Mouse (Mus musculus) liver, adult (tissue): ENCODE measurements around the gene 4931406P16Rik.

Experiments
- GATA4 ChIP-seq: IDR thresholded peaks from 2 replicates; pipeline ENCODE4 v1.6.1; 2014; ENCODE audit warnings: mild to moderate bottlenecking, low read length; ENCODE audit not compliant: insufficient replicate concordance

Gene 4931406P16Rik

DNA sequence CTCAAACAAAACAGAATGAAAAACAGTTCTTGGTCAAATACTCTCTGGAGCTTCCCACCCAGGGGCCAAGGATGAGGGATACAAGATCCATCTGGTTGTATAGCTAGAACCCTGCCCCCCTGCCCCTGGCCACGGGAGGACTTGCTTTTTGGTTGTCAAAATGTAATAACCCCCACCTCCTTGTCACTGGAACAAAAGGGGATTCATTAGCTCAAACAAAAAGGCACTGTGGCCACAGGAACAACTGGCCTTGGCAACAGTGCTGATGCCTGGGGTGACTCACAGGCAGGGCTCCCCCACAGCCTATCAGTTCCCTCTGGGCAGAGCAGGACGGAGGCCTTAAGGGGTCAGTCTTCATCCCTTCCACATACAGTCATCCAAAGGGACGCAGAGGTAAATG, 6.6 kb upstream of the 4931406P16Rik start:
- 0 out of 2 replicates have a peak, but pooled peaks have one; percentile 23 for TF ChIP-seq GATA4

DNA sequence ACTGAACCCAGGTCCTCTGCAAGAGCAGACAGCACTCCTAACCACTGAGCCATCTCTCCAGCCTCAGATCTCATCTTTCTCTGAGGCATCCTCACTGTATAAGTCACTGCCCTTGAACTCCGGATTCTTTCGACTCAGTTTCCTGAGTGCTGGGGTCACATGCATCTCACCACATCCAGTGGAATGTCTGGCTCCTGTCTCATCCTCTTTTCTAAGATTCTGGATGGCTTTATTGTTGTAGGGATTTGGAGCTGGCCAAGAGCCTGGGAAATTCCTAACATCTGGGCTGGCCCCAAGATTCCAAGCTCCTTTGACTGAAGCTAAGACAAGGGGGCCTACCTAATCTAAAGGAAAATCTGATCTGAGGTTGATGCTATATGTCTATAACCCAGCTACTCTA, 5.8 kb upstream of the 4931406P16Rik start:
- no peak for TF ChIP-seq GATA4

DNA sequence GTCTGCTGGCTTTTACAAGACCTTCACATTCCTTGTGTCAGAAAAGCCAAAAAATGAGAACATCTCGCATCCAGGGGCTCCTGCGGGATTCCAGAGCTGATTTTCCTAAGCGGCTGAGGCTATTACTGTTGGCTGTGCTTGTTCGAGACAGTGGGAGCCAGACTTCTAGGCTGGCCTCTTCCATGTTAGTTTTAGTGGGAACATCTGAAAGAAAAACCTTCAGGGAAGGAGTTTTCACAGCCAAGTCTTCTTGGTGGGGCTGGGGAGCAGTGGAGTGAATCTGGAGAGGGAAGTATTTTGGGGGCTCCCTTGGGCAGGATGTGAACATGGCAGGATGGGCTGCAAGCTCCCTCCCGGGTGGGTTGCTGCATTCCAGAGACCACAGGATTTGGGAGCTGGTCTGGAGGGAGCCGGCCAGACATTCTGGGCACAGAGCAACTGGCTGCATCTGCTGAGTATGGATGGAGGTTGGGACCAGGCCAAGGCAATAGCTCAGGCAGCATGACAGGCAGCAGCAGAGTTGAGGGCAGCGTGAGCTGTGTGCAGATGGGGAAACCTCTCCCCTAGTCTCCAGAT, 4.6 kb upstream of the 4931406P16Rik start:
- no peak for TF ChIP-seq GATA4

DNA sequence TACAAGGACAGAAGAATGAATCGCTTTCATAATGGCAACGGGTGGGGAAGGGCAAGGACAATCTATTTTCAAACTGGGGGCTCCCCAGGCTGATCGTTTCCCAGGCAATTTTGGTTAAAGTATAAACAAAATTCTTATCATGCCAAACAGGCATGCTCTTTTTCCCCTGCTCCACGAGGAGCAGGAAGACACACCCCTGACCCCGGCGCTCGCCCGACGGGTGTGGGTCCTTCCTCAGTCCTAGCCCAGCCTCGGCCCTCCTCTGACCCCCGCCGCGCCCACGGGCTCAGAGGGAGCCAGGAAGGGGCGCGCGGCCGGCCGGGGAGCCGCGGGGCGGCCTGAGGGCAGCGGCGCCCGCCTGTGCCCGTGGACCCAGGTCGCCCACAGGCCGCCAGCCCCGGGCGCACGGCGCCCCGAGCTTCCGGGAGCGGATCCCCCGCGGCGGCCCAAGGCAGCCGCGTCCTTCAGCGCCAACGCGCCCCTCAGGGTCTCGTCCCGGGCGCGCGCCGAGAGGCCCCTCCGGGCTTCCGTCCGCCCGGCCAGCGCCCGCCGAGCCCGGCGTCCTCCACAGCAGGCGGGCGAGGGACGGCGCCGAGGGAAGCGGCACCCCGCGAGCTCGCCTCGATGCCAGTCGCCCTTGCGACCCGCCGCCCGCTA, 437 bp downstream of the 4931406P16Rik start:
- peak; percentile 89; the same call in 1 of the 2 replicates for TF ChIP-seq GATA4

DNA sequence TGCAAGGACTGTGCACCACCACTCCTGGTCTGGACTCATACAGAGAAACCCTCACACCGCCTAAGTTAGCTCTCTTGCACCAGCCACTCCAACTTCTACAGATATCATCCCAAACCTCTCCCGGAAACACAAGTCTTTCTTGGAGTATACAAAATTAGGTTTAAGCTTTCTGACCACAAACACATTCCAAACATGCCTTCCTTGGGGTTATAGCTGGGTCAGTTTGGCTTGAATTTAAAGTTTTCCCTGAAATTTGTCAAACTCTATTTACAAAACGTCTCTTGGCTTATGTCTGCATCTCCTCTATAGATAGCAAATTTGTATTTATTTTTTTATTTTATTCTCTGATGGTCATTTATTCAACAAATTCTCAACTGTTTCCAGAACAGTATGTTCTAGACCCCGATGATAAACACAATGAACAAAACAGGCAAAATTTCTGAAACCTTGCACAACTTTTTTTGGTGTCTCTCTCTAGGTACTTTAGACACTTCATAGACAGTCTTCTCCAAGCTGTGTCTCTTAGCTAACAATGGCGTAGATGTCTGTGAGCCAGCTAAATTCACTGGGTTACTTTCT, 4.1 kb downstream of the 4931406P16Rik start:
- TF ChIP-seq GATA4, result no peak

DNA sequence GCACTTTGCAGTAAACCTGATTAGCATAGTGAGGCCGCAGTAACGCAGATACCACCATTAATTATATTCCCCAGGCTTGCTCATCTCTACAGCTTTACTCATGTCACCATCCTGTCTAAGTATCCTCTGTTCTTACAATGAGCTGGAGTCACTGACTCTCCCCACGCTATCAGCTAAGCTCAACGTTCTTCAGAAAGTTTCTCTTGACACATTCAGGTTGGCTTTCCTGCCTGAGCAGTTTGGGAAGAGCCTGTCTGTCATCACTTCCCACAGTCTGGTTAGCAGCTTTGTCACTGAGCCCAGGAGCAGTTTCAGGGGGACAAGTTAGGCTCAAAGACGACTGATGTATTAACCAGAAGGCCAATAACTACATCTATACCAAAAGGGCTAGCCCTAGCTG, 4.8 kb downstream of the 4931406P16Rik start:
- no peak for TF ChIP-seq GATA4

DNA sequence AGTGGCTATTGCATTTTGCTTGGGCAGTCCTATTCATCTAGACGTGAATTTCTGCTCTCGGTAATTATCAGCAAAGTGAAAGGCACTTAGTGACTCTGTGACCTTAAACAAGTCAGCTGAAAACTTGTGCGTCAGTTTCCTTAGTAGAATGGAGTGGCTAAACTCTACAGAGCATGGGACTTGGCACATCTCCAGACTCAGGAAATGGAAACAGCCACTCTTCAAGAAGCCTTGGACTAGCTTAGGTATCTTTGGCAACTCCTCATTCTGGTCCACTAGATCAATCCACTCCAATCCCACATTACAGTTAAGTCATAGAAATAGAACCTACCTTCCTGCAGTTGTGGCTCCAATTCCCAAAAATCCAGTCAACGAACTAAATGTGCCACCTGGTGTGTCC, 7.9 kb downstream of the 4931406P16Rik start:
- 0 out of 2 replicates have a peak, but pooled peaks have one; percentile 46 for TF ChIP-seq GATA4

DNA sequence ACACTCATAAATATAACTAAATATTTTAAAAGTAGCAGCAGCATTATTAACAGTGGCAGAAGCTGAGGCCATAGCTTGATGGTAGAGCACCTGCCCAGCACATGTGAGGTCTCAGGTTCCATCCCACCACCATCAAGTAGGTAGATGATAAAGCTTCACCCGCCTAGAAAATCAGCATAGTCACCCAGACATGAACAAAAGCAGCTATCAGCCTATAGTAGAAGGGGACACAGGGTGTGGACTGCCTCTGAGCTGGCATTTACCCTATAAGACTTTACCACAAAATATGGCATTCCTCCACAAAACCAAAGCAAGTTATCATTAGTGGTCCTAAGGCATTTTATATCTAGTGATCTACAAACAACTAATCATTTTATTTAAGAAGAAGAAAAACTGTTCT, 10.7 kb downstream of the 4931406P16Rik start:
- no peak for TF ChIP-seq GATA4

DNA sequence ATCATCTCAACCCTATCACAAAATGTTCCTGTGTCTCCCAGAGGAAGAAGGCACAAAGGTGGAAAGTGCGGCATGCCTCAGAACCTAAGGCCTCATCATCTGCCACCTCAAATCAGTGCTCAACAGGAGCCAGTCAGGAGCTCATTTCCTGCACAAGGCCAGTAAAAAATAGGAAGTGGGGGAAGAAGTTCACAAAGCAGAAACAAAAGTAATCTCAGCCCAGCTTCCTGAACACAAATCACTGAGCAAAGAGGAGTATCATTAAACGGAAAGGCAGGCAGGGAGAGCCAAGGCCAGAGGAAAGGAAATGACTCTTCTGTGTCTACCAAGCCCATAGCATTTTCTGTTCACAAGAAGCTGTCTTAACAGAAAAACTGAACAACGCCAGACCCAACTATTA, 11.4 kb downstream of the 4931406P16Rik start:
- TF ChIP-seq GATA4, result peak; percentile 96

DNA sequence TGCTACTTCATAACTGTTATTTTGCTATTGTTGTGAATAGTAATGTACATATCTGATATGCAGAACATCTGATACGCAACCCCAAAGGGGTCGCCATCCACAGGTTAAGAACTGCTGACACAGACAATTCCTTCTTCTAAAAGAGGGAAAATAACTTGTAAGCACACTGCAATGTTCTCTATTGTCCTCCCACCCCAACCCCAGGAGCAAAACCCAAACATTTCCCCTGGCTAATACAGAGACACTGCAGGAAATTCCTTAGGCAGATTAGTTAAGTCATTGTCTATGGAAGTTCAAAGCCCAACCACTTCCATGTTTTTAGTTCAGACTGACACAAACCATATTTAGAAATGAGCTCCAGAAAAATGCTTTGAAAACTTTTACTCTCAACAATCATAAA, 14.5 kb downstream of the 4931406P16Rik start:
- no peak for TF ChIP-seq GATA4

DNA sequence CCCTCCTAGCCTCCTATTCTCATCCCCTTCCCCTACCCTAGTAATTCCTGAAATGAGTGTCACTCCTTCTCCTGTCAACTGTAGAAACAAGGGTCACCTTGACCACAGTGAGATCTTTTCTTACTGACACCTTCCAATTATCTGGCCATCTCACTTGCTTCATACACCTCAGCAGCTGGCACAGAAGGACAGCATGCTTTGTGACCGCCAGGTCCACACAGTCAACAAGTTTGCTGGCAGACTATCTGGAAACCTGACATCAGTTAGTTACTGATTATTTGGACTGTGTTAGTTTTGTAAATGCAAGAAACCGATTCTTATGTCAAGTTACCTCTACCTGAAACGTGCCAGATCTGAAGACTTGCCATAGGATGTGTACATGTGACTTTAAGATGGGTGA, 17.2 kb downstream of the 4931406P16Rik start:
- TF ChIP-seq GATA4, result peak; percentile 82

DNA sequence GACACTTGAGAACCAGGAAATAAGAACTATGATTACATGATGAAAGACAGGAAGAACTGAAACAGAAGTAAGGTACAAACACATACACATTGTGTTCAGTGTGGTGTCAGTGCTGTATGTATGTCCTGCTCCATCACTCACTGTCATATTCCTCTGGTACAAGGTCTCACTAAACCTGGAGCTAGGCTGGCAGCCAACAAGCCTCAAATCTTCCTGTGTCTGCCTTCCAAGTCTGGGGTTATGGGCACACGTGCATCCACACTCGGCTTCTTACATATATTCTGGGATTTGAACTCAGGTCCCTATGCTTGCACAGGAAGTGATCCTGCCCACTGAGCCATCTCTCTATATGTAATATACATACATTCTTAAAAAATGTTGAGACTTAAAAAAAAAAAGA, 20.7 kb downstream of the 4931406P16Rik start:
- TF ChIP-seq GATA4, result no peak

DNA sequence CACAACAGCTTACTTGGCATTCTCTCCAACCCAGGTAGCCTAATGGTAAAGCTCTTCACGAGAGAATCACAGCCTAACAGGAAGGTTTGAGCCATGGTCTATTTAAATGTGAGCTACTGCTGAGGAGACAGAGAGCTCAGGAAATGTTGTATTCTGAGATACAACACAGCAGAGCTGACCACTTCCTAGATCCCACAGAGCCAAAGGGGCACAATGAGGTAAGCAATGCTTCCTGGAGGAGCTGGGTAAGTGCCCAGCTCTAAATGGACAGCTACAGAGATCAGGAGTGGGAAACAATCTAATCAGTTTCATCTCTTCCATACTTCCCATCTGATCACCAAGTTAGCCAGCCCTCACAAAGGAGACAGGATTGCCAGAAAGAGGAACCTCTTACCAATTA, 22.1 kb downstream of the 4931406P16Rik start:
- no peak for TF ChIP-seq GATA4

DNA sequence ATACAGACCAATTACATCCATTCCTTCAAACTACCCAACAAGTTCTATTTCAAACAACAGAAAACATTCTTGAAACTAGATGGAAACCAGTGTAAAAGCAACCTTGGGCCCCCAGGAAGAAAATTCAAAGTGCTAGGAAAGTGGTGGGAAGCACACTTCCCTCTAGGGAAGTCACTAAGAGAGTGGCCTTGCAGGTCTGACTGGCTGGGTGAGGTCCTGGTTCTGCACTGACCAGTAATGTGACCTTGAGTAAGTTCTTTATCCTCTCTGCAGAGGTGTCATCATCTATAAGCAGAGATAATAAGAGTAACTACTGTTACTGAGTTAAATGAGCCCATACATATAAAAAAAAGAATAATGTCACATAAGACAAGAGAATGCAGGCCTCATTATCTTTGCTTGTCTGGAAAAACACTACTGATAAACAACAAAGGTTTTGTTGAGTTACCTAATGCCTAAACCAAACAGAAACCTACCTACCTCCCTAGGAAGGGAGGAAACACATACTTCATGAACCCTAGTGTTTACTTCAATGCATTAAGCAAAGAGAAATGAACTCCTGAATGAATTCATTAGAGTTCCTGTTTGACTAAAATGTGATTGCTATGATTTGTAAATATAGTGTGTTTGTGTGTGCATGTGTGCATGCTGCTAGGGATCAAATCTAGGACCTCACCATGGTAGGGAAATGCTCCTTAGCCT, 22.8 kb downstream of the 4931406P16Rik start:
- no peak for TF ChIP-seq GATA4

DNA sequence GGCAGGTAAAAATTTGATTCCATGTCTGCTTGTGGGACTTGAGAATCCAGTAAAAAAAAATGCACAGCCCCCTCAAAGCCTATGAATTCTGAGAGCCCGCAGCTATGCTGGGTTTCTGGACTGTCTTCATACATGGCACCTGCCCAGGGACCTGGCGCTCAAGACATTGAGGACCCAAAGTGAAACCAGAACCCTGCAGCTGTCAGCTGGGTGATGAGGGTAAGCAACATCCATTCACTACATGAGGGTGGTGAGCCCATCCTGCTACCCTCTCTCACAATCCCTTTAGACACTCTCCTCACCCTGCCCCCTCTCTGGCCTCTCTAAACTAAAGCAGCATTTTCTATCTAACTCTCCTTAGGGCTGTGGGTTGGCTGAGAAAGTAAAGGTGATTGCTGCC, 35.7 kb downstream of the 4931406P16Rik start:
- no peak for TF ChIP-seq GATA4

DNA sequence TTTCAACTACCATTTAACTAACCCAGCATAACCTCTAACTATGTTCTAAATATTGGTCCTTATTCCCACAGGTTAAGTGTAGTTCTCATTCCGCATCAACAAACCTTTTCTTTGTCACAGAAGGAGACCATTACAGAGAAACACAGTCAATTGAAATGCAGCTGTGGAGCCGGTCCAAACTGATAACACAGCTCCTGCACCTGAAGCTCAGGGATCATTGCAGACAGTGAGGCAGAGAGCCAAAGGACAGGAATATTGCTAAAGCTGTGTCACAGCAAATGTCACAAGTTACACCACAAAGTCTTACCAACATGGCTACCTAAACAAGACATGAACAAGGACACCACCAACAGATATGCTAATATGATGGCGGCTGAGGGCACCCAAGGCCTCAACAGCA, 37.3 kb downstream of the 4931406P16Rik start:
- TF ChIP-seq GATA4, result peak; percentile 72; the same call in 1 of the 2 replicates
